Mouse (Mus musculus): ENCODE measurements at regions not wholly inside any gene's neighbourhood (a gene's known extent, or its start where the extent isn't known, plus 50 kb on each side); places are given as distances from the start of the nearest gene placed in this dataset.

DNA sequence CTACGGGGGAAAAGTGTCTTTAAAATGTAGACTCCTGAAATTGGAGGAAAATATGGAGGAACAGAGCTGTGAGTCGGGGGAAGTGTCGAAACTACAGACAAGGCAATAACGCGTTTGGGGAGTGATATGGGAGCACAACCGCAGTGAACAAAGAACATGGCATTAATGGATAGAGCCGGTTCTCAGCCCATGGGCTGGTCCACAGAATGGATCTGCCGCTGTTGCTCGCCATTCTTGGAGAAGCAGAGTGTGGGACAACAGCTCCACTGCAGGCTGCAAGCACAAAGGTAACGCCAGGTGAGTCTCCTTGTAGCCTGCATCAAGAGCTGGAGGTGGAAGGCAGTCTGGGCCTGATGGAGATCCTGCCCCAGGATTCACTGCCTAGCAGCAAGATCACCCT is 524.3 kb downstream of the Epha7 start:
- TF ChIP-seq CTCF (IDR thresholded peaks at IDR 0.05; ENCODE audit: borderline replicate concordance, insufficient read depth, low read length) (no peak), POLR2A (IDR thresholded peaks at IDR 0.05; ENCODE audit: low read depth, low read length) (no peak)

All from embryonic fibroblast, embryonic 13.5 days (primary cell).